Mouse (Mus musculus) midbrain, embryonic 14.5 days (tissue): Measurements from ENCODE around the gene Sh3bgrl2. TPM values are rescaled to one million over a fixed set of nuclear protein-coding genes. Genes with fewer than 3 reads are reported as not detected.

ENCODE experiments used
- ATAC-seq: fragments of 200-750 bp; cut with Nextera tagmentation; 2 replicates; pipeline ENCODE4 v1.8.0; 2017; ENCODE audit warnings: moderate number of reproducible peaks, moderate library complexity; ENCODE audit not compliant: low FRiP score, low TSS enrichment
- DNase-seq: peaks from one replicate; pipeline ENCODE4 v3.0.0-alpha.2; 2015
- H3K27ac ChIP-seq: fragments of 300-500 bp; sonication (generic); replicated peaks from 2 replicates; pipeline ENCODE4 v1.5.1; 2014; ENCODE audit warnings: mild to moderate bottlenecking, low read depth, low read length, moderate library complexity
- H3K27me3 ChIP-seq: fragments of 300-500 bp; sonication (generic); 2 replicates; pipeline ENCODE4 v1.6.1; 2014; ENCODE audit warnings: low read length, control low read depth, mixed read lengths; ENCODE audit not compliant: control insufficient read depth, insufficient read depth
- H3K36me3 ChIP-seq: fragments of 300-500 bp; sonication (generic); 2 replicates; pipeline ENCODE4 v1.6.1; 2014; ENCODE audit warnings: low read length, control low read depth; ENCODE audit not compliant: control insufficient read depth, insufficient read depth
- H3K4me1 ChIP-seq: fragments of 300-500 bp; sonication (generic); 2 replicates; pipeline ENCODE4 v1.6.1; 2014; ENCODE audit warnings: mild to moderate bottlenecking, antibody characterized with exemption, low read length, control low read depth; ENCODE audit not compliant: control insufficient read depth, insufficient read depth
- H3K4me2 ChIP-seq: fragments of 300-500 bp; sonication (generic); 2 replicates; pipeline ENCODE4 v1.6.1; 2014; ENCODE audit warnings: mild to moderate bottlenecking, low read length, moderate library complexity
- H3K4me3 ChIP-seq: fragments of 300-500 bp; sonication (generic); replicated peaks from 2 replicates; pipeline ENCODE4 v1.5.1; 2014; ENCODE audit warnings: low read depth, low read length
- H3K9ac ChIP-seq: fragments of 300-500 bp; sonication (generic); replicated peaks from 2 replicates; pipeline ENCODE4 v1.6.1; 2014; ENCODE audit warnings: mild to moderate bottlenecking, low read length, moderate library complexity
- H3K9me3 ChIP-seq: fragments of 300-500 bp; sonication (generic); 2 replicates; pipeline ENCODE4 v1.6.1; 2016; ENCODE audit warnings: low read length, control low read depth, mixed read lengths; ENCODE audit not compliant: control insufficient read depth
- WGBS: fragments of 180-500 bp; shearing (Covaris S2); extraction: QIAGEN DNeasy Blood & Tissue Kit; methylation state at CpG from one replicate; pipeline ENCODE4 v1.1.7; 2014; 5-methylcytosine and 5-hydroxymethylcytosine counted together
- polyA plus RNA-seq: library from polyadenylated mRNA; unstranded; fragments of >200 nt; fragmentation: Nextera tagmentation; extraction: Ambion mirVana; gene quantifications from 2 replicates; pipeline ENCODE4 v1.2.1, GENCODE M21; 2014

Sh3bgrl2 gene
- polyA plus RNA-seq, 1 experiment from 2014 or later, result 10.7 TPM

GRCm38 (mm10) chr9:83603159-83603558, 55.0 kb downstream of the Sh3bgrl2 start:
- no peaks in the 10 kb centered on the region for H3K36me3 ChIP-seq
- no peak overlapping the region for H3K4me2 ChIP-seq
- H3K27ac ChIP-seq, result no peak overlapping the region
- 35% methylated on average over 2 of the region's 2 CpGs for WGBS
- DNase-seq (no peak), ATAC-seq (no peak)
- H3K27me3 ChIP-seq, result no peaks in the 10 kb centered on the region
- no peak overlapping the region for H3K4me3 ChIP-seq
- peaks cover 11% of the 10 kb centered on the region for H3K4me1 ChIP-seq
- H3K9ac ChIP-seq, result no peak overlapping the region
- H3K9me3 ChIP-seq, result no peaks in the 10 kb centered on the region

- DNase-seq, result no peak
- Histone ChIP-seq H3K4me1 (peaks cover 14% of the 10 kb centered on the region), H3K4me3 (no peak overlapping the region), H3K9ac (no peak overlapping the region), H3K27me3 (no peaks in the 10 kb centered on the region), H3K9me3 (no peaks in the 10 kb centered on the region), H3K36me3 (no peaks in the 10 kb centered on the region), H3K27ac (no peak overlapping the region), H3K4me2 (no peak overlapping the region)
- 53% methylated on average over 8 of the region's 8 CpGs for WGBS
- ATAC-seq, result no peak
These were observed 57.9 kb downstream of the Sh3bgrl2 start for GRCm38 (mm10) chr9:83605886-83606640.

GRCm38 (mm10) chr9:83608135-83608534, 60.0 kb downstream of the Sh3bgrl2 start:
- 92% methylated on average over 1 of the region's 1 CpGs for WGBS
- no peak overlapping the region for H3K27ac ChIP-seq
- H3K4me1 ChIP-seq, result peaks cover 14% of the 10 kb centered on the region
- H3K36me3 ChIP-seq, result no peaks in the 10 kb centered on the region
- ATAC-seq (no peak), DNase-seq (no peak)
- no peak overlapping the region for H3K9ac ChIP-seq
- no peaks in the 10 kb centered on the region for H3K27me3 ChIP-seq
- H3K4me3 ChIP-seq, result no peak overlapping the region
- H3K4me2 ChIP-seq, result no peak overlapping the region
- no peaks in the 10 kb centered on the region for H3K9me3 ChIP-seq

- H3K27ac ChIP-seq, result peak overlapping the region; percentile 43; the same call in 1 of the 2 replicates
- no peak overlapping the region for H3K4me2 ChIP-seq
- H3K4me3 ChIP-seq, result no peak overlapping the region
- 41% methylated on average over 9 of the region's 9 CpGs for WGBS
- no peaks in the 10 kb centered on the region for H3K9me3 ChIP-seq
- H3K27me3 ChIP-seq, result no peaks in the 10 kb centered on the region
- peaks cover 5% of the 10 kb centered on the region; the same call in 1 of the 2 replicates for H3K4me1 ChIP-seq
- H3K9ac ChIP-seq, result no peak overlapping the region
- DNase-seq, result peak; percentile 95
- H3K36me3 ChIP-seq, result no peaks in the 10 kb centered on the region
- ATAC-seq, result peak; percentile 84
These were observed 61.5 kb downstream of the Sh3bgrl2 start for GRCm38 (mm10) chr9:83609422-83610297.

- no peaks in the 10 kb centered on the region; the same call in 1 of the 2 replicates for H3K4me1 ChIP-seq
- ATAC-seq (no peak), DNase-seq (no peak)
- H3K36me3 ChIP-seq, result no peaks in the 10 kb centered on the region
- 56% methylated on average over 6 of the region's 6 CpGs for WGBS
- H3K27me3 ChIP-seq, result no peaks in the 10 kb centered on the region
- H3K9ac ChIP-seq, result no peak overlapping the region
- no peak overlapping the region for H3K4me2 ChIP-seq
- H3K9me3 ChIP-seq, result no peaks in the 10 kb centered on the region
- H3K27ac ChIP-seq, result no peak overlapping the region
- no peak overlapping the region for H3K4me3 ChIP-seq
These were observed 67.9 kb downstream of the Sh3bgrl2 start for GRCm38 (mm10) chr9:83615912-83616585.

GRCm38 (mm10) chr9:83616586-83617081, 68.5 kb downstream of the Sh3bgrl2 start:
- WGBS, result 43% methylated on average over 7 of the region's 7 CpGs
- no peaks in the 10 kb centered on the region for H3K9me3 ChIP-seq

GRCm38 (mm10) chr9:83623455-83623854, 75.3 kb downstream of the Sh3bgrl2 start:
- peaks cover 3% of the 10 kb centered on the region; the same call in 1 of the 2 replicates for H3K4me1 ChIP-seq
- no peaks in the 10 kb centered on the region for H3K27me3 ChIP-seq
- WGBS, result 35% methylated on average over 6 of the region's 6 CpGs
- no peaks in the 10 kb centered on the region for H3K9me3 ChIP-seq
- H3K36me3 ChIP-seq, result no peaks in the 10 kb centered on the region
- no peak for DNase-seq
- no peak overlapping the region for H3K9ac ChIP-seq
- no peak overlapping the region for H3K4me2 ChIP-seq
- no peak for ATAC-seq
- no peak overlapping the region for H3K27ac ChIP-seq
- H3K4me3 ChIP-seq, result no peak overlapping the region

More at GRCm38 (mm10) chr9:83616586-83617081, 68.5 kb downstream of the Sh3bgrl2 start:
- Histone ChIP-seq H3K4me2 (no peak overlapping the region), H3K36me3 (no peaks in the 10 kb centered on the region), H3K4me3 (no peak overlapping the region), H3K9ac (no peak overlapping the region), H3K4me1 (no peaks in the 10 kb centered on the region; the same call in 1 of the 2 replicates), H3K27me3 (no peaks in the 10 kb centered on the region), H3K27ac (no peak overlapping the region)
- DNase-seq (no peak), ATAC-seq (no peak)

- Histone ChIP-seq H3K27ac (no peak overlapping the region), H3K4me1 (peaks cover 10% of the 10 kb centered on the region), H3K9me3 (no peaks in the 10 kb centered on the region), H3K36me3 (no peaks in the 10 kb centered on the region), H3K27me3 (no peaks in the 10 kb centered on the region), H3K4me3 (no peak overlapping the region), H3K4me2 (no peak overlapping the region), H3K9ac (no peak overlapping the region)
- no peak for ATAC-seq
- DNase-seq, result no peak
- 91% methylated on average over 5 of the region's 5 CpGs for WGBS
These were observed 76.1 kb downstream of the Sh3bgrl2 start for GRCm38 (mm10) chr9:83624193-83624592.
